Mouse (Mus musculus) lung, postnatal 0 days (tissue): Measurements from ENCODE around the gene Txk.

ENCODE experiments used
- CTCF ChIP-seq: IDR thresholded peaks from 2 replicates; pipeline ENCODE4 v1.5.1; 2016; ENCODE audit warnings: antibody characterized with exemption, mild to moderate bottlenecking
- EP300 ChIP-seq: IDR thresholded peaks from 2 replicates; pipeline ENCODE4 v1.6.1; 2016; ENCODE audit warnings: antibody characterized with exemption, mild to moderate bottlenecking, control low read depth

GRCm38 (mm10) chr5:72735763-72736162, 16.8 kb downstream of the Txk start:
- TF ChIP-seq CTCF (no peak), EP300 (no peak)
